Mouse (Mus musculus) ES-E14 (cell line): ENCODE results near the gene Rfc2.

Experiments
- CHD2 ChIP-seq: IDR thresholded peaks from 2 replicates; pipeline ENCODE4 v1.6.1; 2014; ENCODE audit warnings: mild to moderate bottlenecking, low read depth, low read length, inconsistent platforms
- HCFC1 ChIP-seq: IDR thresholded peaks from 2 replicates; pipeline ENCODE4 v1.6.1; 2012; ENCODE audit warnings: low read length, inconsistent platforms, borderline replicate concordance; ENCODE audit not compliant: insufficient read depth
- MAFK ChIP-seq: IDR thresholded peaks from 2 replicates; pipeline ENCODE4 v1.6.1; 2014; ENCODE audit warnings: mild to moderate bottlenecking, low read depth, low read length, inconsistent platforms; ENCODE audit not compliant: insufficient read depth
- ZC3H11A ChIP-seq: IDR thresholded peaks from 2 replicates; pipeline ENCODE4 v1.6.1; 2012; ENCODE audit warnings: low read depth, mild to moderate bottlenecking, inconsistent platforms, low read length, borderline replicate concordance
- ZNF384 ChIP-seq: IDR thresholded peaks from 2 replicates; pipeline ENCODE4 v1.6.1; 2012; ENCODE audit warnings: low read depth, low read length, inconsistent platforms

GRCm38 (mm10) chr5:134622069-134622468 lies 40.9 kb downstream of the Rfc2 start:
- TF ChIP-seq MAFK (no peak), ZNF384 (no peak), HCFC1 (no peak), ZC3H11A (no peak), CHD2 (no peak)
